Mouse (Mus musculus): Measurements from ENCODE around the gene Zfp119b.

DNA sequence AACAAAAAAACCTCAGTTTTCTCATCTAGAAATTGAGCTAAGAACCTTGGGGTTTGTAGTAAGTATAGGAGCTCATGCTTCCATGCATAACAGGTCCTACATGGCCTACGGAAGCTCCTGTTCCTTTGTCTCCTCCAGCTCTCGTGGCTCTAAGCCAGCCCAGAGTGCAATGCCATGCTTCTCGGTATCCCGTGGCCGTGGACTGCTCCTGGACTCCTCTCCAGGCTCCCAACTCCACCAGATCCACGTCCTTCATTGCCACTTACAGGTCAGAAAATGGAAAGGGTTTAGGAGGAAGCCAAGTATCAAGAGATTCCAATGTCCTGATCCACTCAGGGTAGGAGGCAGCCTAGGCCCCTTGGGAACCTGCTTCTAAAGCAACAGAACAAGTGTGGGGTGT lies 4.5 kb upstream of the Zfp119b start:
- TF ChIP-seq CTCF (conservative IDR thresholded peaks at IDR 0.05; ENCODE audit: insufficient read depth, insufficient read length, low read depth, low read length), result no peak
- TF ChIP-seq POLR2A (IDR thresholded peaks at IDR 0.05; ENCODE audit: low read depth, low read length), result no peak
